In the genomic region with DNA sequence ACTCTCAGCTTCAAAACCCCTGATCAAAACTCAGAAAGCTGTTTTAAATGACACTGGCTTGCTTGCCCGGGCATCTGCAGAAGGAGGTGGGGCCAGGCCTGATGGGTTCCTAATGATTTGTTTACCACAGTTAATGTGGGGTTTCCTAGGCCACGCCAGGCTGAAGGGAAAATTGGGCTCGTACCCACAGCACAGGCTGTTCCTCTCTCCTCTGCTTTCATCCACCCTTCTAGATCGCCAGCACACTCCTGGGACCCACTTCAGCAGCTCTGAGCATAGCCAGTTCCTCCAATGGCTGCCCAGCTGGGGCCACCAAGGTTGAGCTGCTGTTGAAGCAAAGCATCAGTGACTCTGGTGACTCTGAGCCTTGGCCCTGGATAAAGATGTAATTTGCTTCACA, we compare ENCODE assay signal across 18 mouse cellular contexts. TPM values are rescaled to one million over a fixed set of nuclear protein-coding genes. Genes with fewer than 3 reads are reported as not detected.
DNase-seq lines count a peak whose midpoint lies in the region; ATAC-seq and TF ChIP-seq lines count a peak whose summit lies in the region.
"Had no signal": no experiment of that assay in that cellular context is flagged by ENCODE, and none has a peak within 500 bp of the region (broad histone marks: within the 10 kb centered on the region; RNA-seq: fewer than 3 reads in every experiment).

No protein-coding gene starts in this region.

- H3K4me2 ChIP-seq in forebrain, embryonic 13.5 days, result no peak overlapping the region; the same call in 1 of the 2 replicates
- H3K4me2 ChIP-seq in forebrain, embryonic 11.5 days (ENCODE audit: low read depth, low read length, severe bottlenecking), result no peak overlapping the region
- H3K4me2 ChIP-seq in forebrain, postnatal 0 days (ENCODE audit: low read depth), result no peak overlapping the region
- H3K4me2 ChIP-seq: limb, embryonic 13.5 days; neural tube, embryonic 15.5 days had no signal

- H3K4me1 ChIP-seq in forebrain, embryonic 13.5 days, result peaks cover 38% of the 10 kb centered on the region
- no peaks in the 10 kb centered on the region for H3K4me1 ChIP-seq in forebrain, embryonic 11.5 days (replicated peaks; ENCODE audit: control insufficient read depth, insufficient read depth, low read length)
- peaks cover 8% of the 10 kb centered on the region; the same call in 1 of the 2 replicates for H3K4me1 ChIP-seq in forebrain, postnatal 0 days (ENCODE audit: insufficient read depth)
- H3K4me1 ChIP-seq in heart, embryonic 10.5 days, result peaks cover 3% of the 10 kb centered on the region; the same call in 1 of the 2 replicates

- no peak overlapping the region for H3K9ac ChIP-seq in forebrain, embryonic 13.5 days
- H3K9ac ChIP-seq in forebrain, embryonic 11.5 days (ENCODE audit: low read length), result no peak overlapping the region
- H3K9ac ChIP-seq in forebrain, postnatal 0 days, result no peak overlapping the region
- H3K9ac ChIP-seq: limb, embryonic 13.5 days; neural tube, embryonic 15.5 days had no signal

- WGBS in forebrain, embryonic 13.5 days, result 24% methylated on average over 4 of the region's 4 CpGs
- WGBS in forebrain, embryonic 11.5 days, result 56% methylated on average over 4 of the region's 4 CpGs
- 16% methylated on average over 4 of the region's 4 CpGs for WGBS in forebrain, postnatal 0 days
- 68% methylated on average over 4 of the region's 4 CpGs for WGBS in heart, embryonic 10.5 days

- H3K9me3 ChIP-seq in forebrain, embryonic 13.5 days (replicated peaks), result no peaks in the 10 kb centered on the region
- H3K9me3 ChIP-seq in forebrain, embryonic 11.5 days (ENCODE audit: control insufficient read depth, low read length), result no peaks in the 10 kb centered on the region
- H3K9me3 ChIP-seq in forebrain, postnatal 0 days (ENCODE audit: low read length), result no peaks in the 10 kb centered on the region
- H3K9me3 ChIP-seq in heart, embryonic 10.5 days, result no peaks in the 10 kb centered on the region
- H3K9me3 ChIP-seq: limb, embryonic 13.5 days; neural tube, embryonic 15.5 days had no signal

- no peak for TF ChIP-seq CTCF in layer of hippocampus, adult 2 months (conservative IDR thresholded peaks at IDR 0.05)
- TF ChIP-seq CTCF in forebrain, postnatal 0 days (IDR thresholded peaks at IDR 0.05; ENCODE audit: low read depth), result no peak

- H3K27me3 ChIP-seq in forebrain, embryonic 13.5 days, result peaks cover 8% of the 10 kb centered on the region; the same call in 1 of the 2 replicates
- H3K27me3 ChIP-seq in forebrain, embryonic 11.5 days (ENCODE audit: control insufficient read depth, insufficient read depth, low read length), result 0 out of 2 replicates have a peak, but pooled peaks cover 2% of the 10 kb centered on the region
- no peaks in the 10 kb centered on the region for H3K27me3 ChIP-seq in forebrain, postnatal 0 days (ENCODE audit: insufficient read depth, low read length)
- peaks cover 6% of the 10 kb centered on the region; the same call in 1 of the 2 replicates for H3K27me3 ChIP-seq in heart, embryonic 10.5 days (ENCODE audit: insufficient read depth, poor library complexity, severe bottlenecking)
- H3K27me3 ChIP-seq: neural tube, embryonic 15.5 days had no signal

- no peak overlapping the region for H3K4me3 ChIP-seq in forebrain, embryonic 13.5 days
- H3K4me3 ChIP-seq in forebrain, embryonic 11.5 days (ENCODE audit: low read depth, low read length), result no peak overlapping the region
- peak overlapping the region; percentile 30; the same call in 1 of the 2 replicates for H3K4me3 ChIP-seq in layer of hippocampus, adult 2 months
- no peak overlapping the region for H3K4me3 ChIP-seq in forebrain, postnatal 0 days (ENCODE audit: low read depth, low read length)
- H3K4me3 ChIP-seq in heart, embryonic 10.5 days, result no peak overlapping the region
- H3K4me3 ChIP-seq: erythroblast, embryonic 14.5 days; heart, adult 2 months; limb, embryonic 13.5 days; neural tube, embryonic 15.5 days had no signal

- ATAC-seq in forebrain, embryonic 13.5 days, result peak; percentile 29; the same call in 1 of the 2 replicates
- ATAC-seq in forebrain, embryonic 11.5 days (replicated peaks; ENCODE audit: low FRiP score), result no peak
- peak; percentile 23 for ATAC-seq in forebrain, postnatal 0 days
- ATAC-seq: intestine, embryonic 16.5 days had no signal

- no peaks in the 10 kb centered on the region for H3K36me3 ChIP-seq in forebrain, embryonic 13.5 days (ENCODE audit: poor library complexity, severe bottlenecking)
- H3K36me3 ChIP-seq in forebrain, embryonic 11.5 days (ENCODE audit: control insufficient read depth, insufficient read depth, low read length), result no peaks in the 10 kb centered on the region
- H3K36me3 ChIP-seq in forebrain, postnatal 0 days (ENCODE audit: insufficient read depth), result no peaks in the 10 kb centered on the region
- H3K36me3 ChIP-seq in heart, embryonic 10.5 days, result no peaks in the 10 kb centered on the region
- H3K36me3 ChIP-seq: limb, embryonic 13.5 days; neural tube, embryonic 15.5 days had no signal

- H3K27ac ChIP-seq in forebrain, embryonic 13.5 days, result no peak overlapping the region
- no peak overlapping the region for H3K27ac ChIP-seq in forebrain, embryonic 11.5 days (ENCODE audit: low read depth, low read length)
- H3K27ac ChIP-seq in layer of hippocampus, adult 2 months, result peak overlapping the region; percentile 95
- no peak overlapping the region for H3K27ac ChIP-seq in forebrain, postnatal 0 days (ENCODE audit: low read depth, low read length)
- H3K27ac ChIP-seq in heart, embryonic 10.5 days, result no peak overlapping the region
- H3K27ac ChIP-seq: limb, embryonic 13.5 days; neural tube, embryonic 15.5 days had no signal

- DNase-seq in forebrain, embryonic 11.5 days (ENCODE audit: low spot score), result no peak
- DNase-seq in layer of hippocampus, adult 2 months (ENCODE audit: low spot score in 2 of 2), result peak in 1 of 2 experiments; percentile 71
- no peak for DNase-seq in layer of hippocampus, adult 9-10 months (ENCODE audit: low spot score)
- peak; percentile 33 for DNase-seq in brain, adult 2 months (ENCODE audit: low read depth, low spot score)
- DNase-seq in forebrain, postnatal 0 days, result no peak
- no peak for DNase-seq in embryo, embryonic 10 days (ENCODE audit: low spot score)
- no peak for DNase-seq in heart, embryonic 10.5 days (ENCODE audit: low spot score)
- DNase-seq: heart, adult 2 months; kidney, postnatal 14 days; lung, adult 18-20 months; thymus, postnatal 25 days had no signal

RNA-seq across cellular contexts. Expression of gene Lgi1, which starts 4.0 kb away (rescaled TPM):
- 5.9 TPM in 2 replicates for polyA plus RNA-seq in forebrain, embryonic 13.5 days (2015; fragmentation: Nextera tagmentation; extraction: Ambion mirVana)
- polyA plus RNA-seq in forebrain, embryonic 11.5 days (2014; fragmentation: Nextera tagmentation; extraction: Ambion mirVana), result 0.69 and 1.2 TPM in 2 replicates
- total RNA-seq in layer of hippocampus, adult 2 months (2021), result 100 to 1,000 TPM; 196 to 209 TPM
- total RNA-seq in forebrain, postnatal 0 days (2014; rRNA removed), result 19.2 and 20.3 TPM in 2 replicates
- 19.3 and 25.7 TPM in 2 replicates for polyA plus RNA-seq in forebrain, postnatal 0 days (2015; fragmentation: Nextera tagmentation; extraction: Ambion mirVana)
- polyA plus RNA-seq in heart, embryonic 10.5 days (2016; fragmentation: Nextera tagmentation; extraction: Ambion mirVana), result 0.16 and 0.38 TPM in 2 replicates
- total RNA-seq: common myeloid progenitor, adult 5-6 weeks; monocyte, adult 5-6 weeks had no signal
- polyA plus RNA-seq: erythroblast, embryonic 14.5 days had no signal

RNA-seq across cellular contexts. Expression of gene Fra10ac1, which starts 36.4 kb away (rescaled TPM):
- polyA plus RNA-seq in forebrain, embryonic 13.5 days (2015; fragmentation: Nextera tagmentation; extraction: Ambion mirVana), result 50.4 and 52.4 TPM in 2 replicates
- 47.2 and 50.3 TPM in 2 replicates for polyA plus RNA-seq in forebrain, embryonic 11.5 days (2014; fragmentation: Nextera tagmentation; extraction: Ambion mirVana)
- total RNA-seq in layer of hippocampus, adult 2 months (2021), result 10 to 100 TPM; 17.8 to 22.4 TPM
- total RNA-seq in forebrain, postnatal 0 days (2014; rRNA removed), result 10.6 and 13.0 TPM in 2 replicates
- 32.6 and 36.1 TPM in 2 replicates for polyA plus RNA-seq in forebrain, postnatal 0 days (2015; fragmentation: Nextera tagmentation; extraction: Ambion mirVana)
- polyA plus RNA-seq in heart, embryonic 10.5 days (2016; fragmentation: Nextera tagmentation; extraction: Ambion mirVana), result 32.2 and 39.7 TPM in 2 replicates
